Mouse (Mus musculus) CH12.LX (cell line): ENCODE data around the gene Vmn1r40. TPM values are rescaled to one million over a fixed set of nuclear protein-coding genes. Genes with fewer than 3 reads are reported as not detected.

Experiments
- DNase-seq: peaks from one replicate; pipeline ENCODE4 v3.0.0-alpha.2; 2013; ENCODE audit errors: extremely low read depth
- H3K27ac ChIP-seq: 2 replicates; pipeline ENCODE4 v1.5.1; 2012; ENCODE audit warnings: low read depth, mild to moderate bottlenecking, control low read depth, moderate library complexity; ENCODE audit not compliant: insufficient read depth
- H3K27me3 ChIP-seq: replicated peaks from 2 replicates; pipeline ENCODE3; 2012; ENCODE audit warnings: inconsistent platforms
- H3K36me3 ChIP-seq, 2 experiments: replicated peaks in 1 of 2; 2 replicates each; pipeline versions ENCODE3 to v1.6.1; 2012; ENCODE audit warnings: inconsistent platforms in 1 of 2, low read length in 1 of 2, mild to moderate bottlenecking in 1 of 2, mixed read lengths in 1 of 2, moderate library complexity in 1 of 2; ENCODE audit not compliant: control insufficient read depth in 1 of 2, insufficient read depth in 1 of 2
- H3K4me1 ChIP-seq, 2 experiments: 2 replicates each; pipeline ENCODE4 v1.6.1; 2012; ENCODE audit warnings: inconsistent platforms in 1 of 2, moderate library complexity in 1 of 2; ENCODE audit not compliant: insufficient read depth in 2 of 2, control insufficient read depth in 1 of 2
- H3K4me2 ChIP-seq: 2 replicates; pipeline ENCODE4 v1.6.1; 2012; ENCODE audit warnings: low read depth, mild to moderate bottlenecking, control low read depth; ENCODE audit not compliant: poor library complexity, insufficient read depth, severe bottlenecking
- H3K4me3 ChIP-seq, 3 experiments: fragments of 150-350 bp in 1 of 3; sonication (generic) in 1 of 3; replicated peaks in 1 of 3; 2 replicates each; pipeline versions ENCODE3 to v1.5.1; 2011 to 2012; ENCODE audit warnings: low read depth in 2 of 3, low read length in 2 of 3, mild to moderate bottlenecking in 2 of 3, moderate library complexity in 2 of 3, control low read depth in 1 of 3, improper control_type of control experiment in 1 of 3, inconsistent platforms in 1 of 3, mixed read lengths in 1 of 3; ENCODE audit not compliant: poor library complexity in 1 of 3
- H3K79me2 ChIP-seq: replicated peaks from 2 replicates; pipeline ENCODE4 v1.6.1; 2012; ENCODE audit warnings: mild to moderate bottlenecking, moderate library complexity; ENCODE audit not compliant: control insufficient read depth, poor library complexity, insufficient read depth, severe bottlenecking; ENCODE audit errors: extremely low read depth
- H3K9ac ChIP-seq: 2 replicates; pipeline ENCODE4 v1.6.1; 2012; ENCODE audit warnings: low read depth, mild to moderate bottlenecking, control low read depth, moderate library complexity; ENCODE audit not compliant: insufficient read depth
- H3K9me3 ChIP-seq: replicated peaks from 2 replicates; pipeline ENCODE3; 2012; ENCODE audit warnings: low read length, inconsistent platforms, mixed read lengths
- CHD1 ChIP-seq: IDR thresholded peaks from 2 replicates; pipeline ENCODE4 v1.6.1; 2012; ENCODE audit warnings: low read depth, low read length, improper control_type of control experiment, inconsistent platforms
- CHD2 ChIP-seq: IDR thresholded peaks from 2 replicates; pipeline ENCODE4 v1.6.1; 2011; ENCODE audit warnings: low read length, improper control_type of control experiment
- ELF1 ChIP-seq: IDR thresholded peaks from 2 replicates; pipeline ENCODE4 v1.6.1; 2014; ENCODE audit warnings: low read depth, mild to moderate bottlenecking, inconsistent platforms, low read length, improper control_type of control experiment
- ETS1 ChIP-seq: conservative IDR thresholded peaks from 2 replicates; pipeline ENCODE4 v1.6.1; 2012; ENCODE audit warnings: low read depth, mild to moderate bottlenecking, inconsistent platforms, low read length, improper control_type of control experiment, moderate library complexity
- IRF4 ChIP-seq: IDR thresholded peaks from 2 replicates; pipeline ENCODE4 v1.6.1; 2014; ENCODE audit warnings: low read depth, mild to moderate bottlenecking, inconsistent platforms, low read length, improper control_type of control experiment
- MAFK ChIP-seq: IDR thresholded peaks from 2 replicates; pipeline ENCODE4 v1.6.1; 2011; ENCODE audit warnings: low read length, improper control_type of control experiment; ENCODE audit not compliant: insufficient replicate concordance
- MAX ChIP-seq: IDR thresholded peaks from 2 replicates; pipeline ENCODE4 v1.6.1; 2011; ENCODE audit warnings: low read length, improper control_type of control experiment
- MAZ ChIP-seq: IDR thresholded peaks from 2 replicates; pipeline ENCODE4 v1.6.1; 2012; ENCODE audit warnings: low read depth, mild to moderate bottlenecking, inconsistent platforms, low read length, improper control_type of control experiment, moderate library complexity
- MEF2A ChIP-seq: IDR thresholded peaks from 2 replicates; pipeline ENCODE4 v1.6.1; 2014; ENCODE audit warnings: low read depth, mild to moderate bottlenecking, inconsistent platforms, low read length, improper control_type of control experiment, borderline replicate concordance
- MXI1 ChIP-seq: IDR thresholded peaks from 2 replicates; pipeline ENCODE4 v1.6.1; 2011; ENCODE audit warnings: mild to moderate bottlenecking, low read depth, low read length, improper control_type of control experiment
- MYC ChIP-seq: IDR thresholded peaks from 2 replicates; pipeline ENCODE4 v1.6.1; 2011; ENCODE audit warnings: low read depth, mild to moderate bottlenecking, improper control_type of control experiment, low read length
- NRF1 ChIP-seq: IDR thresholded peaks from 2 replicates; pipeline ENCODE4 v1.6.1; 2014; ENCODE audit warnings: low read depth, mild to moderate bottlenecking, inconsistent platforms, low read length, improper control_type of control experiment, moderate library complexity
- PAX5 ChIP-seq: IDR thresholded peaks from 2 replicates; pipeline ENCODE4 v1.6.1; 2012; ENCODE audit warnings: low read length, inconsistent platforms, mixed read lengths
- RCOR1 ChIP-seq: conservative IDR thresholded peaks from 2 replicates; pipeline ENCODE4 v1.6.1; 2012; ENCODE audit warnings: low read depth, mild to moderate bottlenecking, inconsistent platforms, low read length, improper control_type of control experiment
- SMC3 ChIP-seq: IDR thresholded peaks from 2 replicates; pipeline ENCODE4 v1.6.1; 2011; ENCODE audit warnings: low read depth, low read length, improper control_type of control experiment
- TBP ChIP-seq: conservative IDR thresholded peaks from 2 replicates; pipeline ENCODE4 v1.6.1; 2011; ENCODE audit warnings: low read depth, low read length, improper control_type of control experiment
- TCF12 ChIP-seq: IDR thresholded peaks from 2 replicates; pipeline ENCODE4 v1.6.1; 2014; ENCODE audit warnings: low read depth, mild to moderate bottlenecking, inconsistent platforms, low read length, improper control_type of control experiment
- ZC3H11A ChIP-seq: IDR thresholded peaks from 2 replicates; pipeline ENCODE4 v1.6.1; 2012; ENCODE audit warnings: low read depth, mild to moderate bottlenecking, inconsistent platforms, low read length, improper control_type of control experiment
- ZMIZ1 ChIP-seq: IDR thresholded peaks from 2 replicates; pipeline ENCODE4 v1.6.1; 2012; ENCODE audit warnings: low read depth, mild to moderate bottlenecking, inconsistent platforms, low read length, improper control_type of control experiment
- ZNF384 ChIP-seq: IDR thresholded peaks from 2 replicates; pipeline ENCODE4 v1.6.1; 2012; ENCODE audit warnings: low read depth, low read length, improper control_type of control experiment, inconsistent platforms
- dilution Hi-C: fragments of 300-500 bp; cut with MboI; formaldehyde crosslinking; loops from 2 replicates; pipeline ENCODE4 v1.14.3; 2020; ENCODE audit warnings: low sequenced_read_pairs; ENCODE audit not compliant: extremely low pct_unique_long_range_greater_than_20kb, extremely low pct_ligation_motif_present
- in situ Hi-C: fragments of 300-500 bp; cut with MboI; formaldehyde crosslinking; loops from 3 replicates; pipeline ENCODE4 v1.14.3; 2019; ENCODE audit warnings: low sequenced_read_pairs, low pct_ligation_motif_present, low pct_unique_long_range_greater_than_20kb, mixed read lengths
- polyA plus RNA-seq: library from polyadenylated mRNA; unstranded; fragments of >175 nt; gene quantifications from 2 replicates; pipeline ENCODE4 v1.2.1, GENCODE M21; 2012; ENCODE audit warnings: low read depth; ENCODE audit not compliant: insufficient read length
- total RNA-seq, 2 experiments: library from RNA; depleted of rRNA; stranded (reverse); fragments of 300-350 nt in 1 of 2; fragments of >200 nt in 1 of 2; gene quantifications; 2 replicates each; pipeline ENCODE4 v1.2.3; 2012 to 2014

Vmn1r40 gene
- total and polyA plus RNA-seq, 3 experiments = not detected

GRCm38 (mm10) chr6:89666976-89667375 lies 40.4 kb upstream of the Vmn1r40 start:
- H3K4me2 ChIP-seq = no peak overlapping the region
- H3K4me3 ChIP-seq = no peak overlapping the region
- peaks cover 0 to 5% of the 10 kb centered on the region in 2 experiments; a peak in 2 of 4 replicates for H3K4me1 ChIP-seq
- H3K36me3 ChIP-seq = peaks cover 0 to 21% of the 10 kb centered on the region in 2 experiments
- H3K79me2 ChIP-seq = no peaks in the 10 kb centered on the region
- no peak for DNase-seq
- dilution Hi-C loops = no loop called here
- no peak overlapping the region for H3K27ac ChIP-seq
- TF ChIP-seq MAZ (no peak), PAX5 (no peak), TBP (no peak), ZNF384 (no peak), ETS1 (no peak), MAX (no peak), TCF12 (no peak), ZC3H11A (no peak), CHD2 (no peak), RCOR1 (no peak), MXI1 (no peak), MYC (no peak), IRF4 (no peak), MAFK (no peak), MEF2A (no peak)
- no peaks in the 10 kb centered on the region for H3K9me3 ChIP-seq
- no peaks in the 10 kb centered on the region for H3K27me3 ChIP-seq
- in situ Hi-C loops = loop anchor here (25.0 kb wide), 1 partner anchor 870 kb away; no protein-coding TSS in a partner anchor
- H3K9ac ChIP-seq = no peak overlapping the region

GRCm38 (mm10) chr6:89669556-89669955 lies 37.8 kb upstream of the Vmn1r40 start:
- Histone ChIP-seq H3K4me3 (no peak overlapping the region), H3K4me1 (peaks cover 0 to 5% of the 10 kb centered on the region in 2 experiments; a peak in 2 of 4 replicates), H3K79me2 (no peaks in the 10 kb centered on the region), H3K27ac (no peak overlapping the region), H3K9me3 (no peaks in the 10 kb centered on the region), H3K36me3 (peaks cover 0 to 24% of the 10 kb centered on the region in 2 experiments), H3K9ac (no peak overlapping the region), H3K4me2 (no peak overlapping the region), H3K27me3 (no peaks in the 10 kb centered on the region)
- in situ Hi-C loops (loop anchor here (25.0 kb wide), 1 partner anchor 868 kb away; no protein-coding TSS in a partner anchor), dilution Hi-C loops (no loop called here)
- no peak for DNase-seq
- TF ChIP-seq ZMIZ1 (no peak), MXI1 (no peak), MEF2A (no peak), SMC3 (no peak), CHD1 (no peak), ELF1 (no peak), RCOR1 (no peak), NRF1 (no peak), PAX5 (no peak), CHD2 (no peak), TCF12 (no peak)
